Comparison of ENCODE assay signal across 27 mouse cellular contexts in genomic region chr5:139657959-139658602, GRCm38 (mm10).
DNase-seq lines count a peak whose midpoint lies in the region; ATAC-seq and TF ChIP-seq lines count a peak whose summit lies in the region.
"Had no signal": no experiment of that assay in that cellular context is flagged by ENCODE, and none has a peak within 500 bp of the region (broad histone marks: within the 10 kb centered on the region; RNA-seq: fewer than 3 reads in every experiment).

No protein-coding gene starts in this region.

- peaks cover 65% of the 10 kb centered on the region for H3K27me3 ChIP-seq in hindbrain, embryonic 13.5 days
- H3K27me3 ChIP-seq in hindbrain, embryonic 14.5 days (ENCODE audit: control insufficient read depth, insufficient read depth, low read length) = peaks cover 24% of the 10 kb centered on the region
- H3K27me3 ChIP-seq in kidney, embryonic 16.5 days (ENCODE audit: insufficient read depth, low read length) = peaks cover 28% of the 10 kb centered on the region
- peaks cover 49% of the 10 kb centered on the region for H3K27me3 ChIP-seq in neural tube, embryonic 13.5 days
- H3K27me3 ChIP-seq in intestine, postnatal 0 days (replicated peaks; ENCODE audit: control insufficient read depth, insufficient read depth, low read length) = peaks cover 24% of the 10 kb centered on the region; the same call in 1 of the 2 replicates

- WGBS in hindbrain, embryonic 13.5 days = 53% methylated on average over 10 of the region's 10 CpGs
- WGBS in hindbrain, embryonic 14.5 days = 60% methylated on average over 10 of the region's 10 CpGs
- WGBS in kidney, embryonic 16.5 days = 49% methylated on average over 10 of the region's 10 CpGs
- WGBS in neural tube, embryonic 13.5 days = 44% methylated on average over 10 of the region's 10 CpGs
- WGBS in intestine, postnatal 0 days = 23% methylated on average over 10 of the region's 10 CpGs

- no peak for DNase-seq in hindbrain, embryonic 14.5 days (ENCODE audit: low spot score)
- DNase-seq in kidney, adult 8-10 months = no peak
- DNase-seq in neural tube, embryonic 10.5 days (ENCODE audit: extremely low spot score, low spot score) = no peak
- DNase-seq: adrenal gland, postnatal 25 days; cerebellum, adult 11-12 months; cerebellum, adult 9-11 months; embryo, embryonic 11 days; gastrocnemius, postnatal 14 days; heart, postnatal 14 days; liver; lung, adult 2 months; lung, postnatal 10 days; retina, postnatal 1 day; right cerebral cortex, postnatal 14 days; thymus, adult 18-20 months; thymus, postnatal 25 days had no signal

- no peak for TF ChIP-seq CTCF in intestine, postnatal 0 days (IDR thresholded peaks at IDR 0.05; ENCODE audit: low read depth)

- no peak overlapping the region for H3K4me2 ChIP-seq in hindbrain, embryonic 13.5 days
- H3K4me2 ChIP-seq in hindbrain, embryonic 14.5 days (replicated peaks) = no peak overlapping the region
- peak overlapping the region; percentile 37 for H3K4me2 ChIP-seq in kidney, embryonic 16.5 days (replicated peaks; ENCODE audit: low read depth, low read length)
- no peak overlapping the region for H3K4me2 ChIP-seq in neural tube, embryonic 13.5 days
- 0 out of 2 replicates have a peak overlapping the region, but pooled peaks have one; percentile 21 for H3K4me2 ChIP-seq in intestine, postnatal 0 days (replicated peaks; ENCODE audit: low read depth)
- H3K4me2 ChIP-seq: embryonic facial prominence, embryonic 15.5 days; midbrain, embryonic 15.5 days; stomach, embryonic 15.5 days had no signal

- ATAC-seq in hindbrain, embryonic 13.5 days (ENCODE audit: low FRiP score) = no peak
- ATAC-seq in hindbrain, embryonic 14.5 days (ENCODE audit: low FRiP score) = no peak
- ATAC-seq in kidney, embryonic 16.5 days (ENCODE audit: low FRiP score, low TSS enrichment) = peak; percentile 92
- no peak for ATAC-seq in neural tube, embryonic 13.5 days (ENCODE audit: low read depth)
- no peak for ATAC-seq in intestine, postnatal 0 days
- ATAC-seq: CD4-positive, CD25-positive, alpha-beta regulatory T cell, adult 4 months; midbrain, embryonic 15.5 days had no signal

- peaks cover 21% of the 10 kb centered on the region for H3K4me1 ChIP-seq in hindbrain, embryonic 13.5 days (replicated peaks)
- peaks cover 14% of the 10 kb centered on the region for H3K4me1 ChIP-seq in hindbrain, embryonic 14.5 days (replicated peaks; ENCODE audit: control insufficient read depth, insufficient read depth, low read length)
- peaks cover 20% of the 10 kb centered on the region; the same call in 1 of the 2 replicates for H3K4me1 ChIP-seq in kidney, embryonic 16.5 days (ENCODE audit: insufficient read depth, low read length)
- H3K4me1 ChIP-seq in neural tube, embryonic 13.5 days (replicated peaks) = peaks cover 24% of the 10 kb centered on the region
- H3K4me1 ChIP-seq in intestine, postnatal 0 days (replicated peaks; ENCODE audit: control insufficient read depth, insufficient read depth, low read length) = no peaks in the 10 kb centered on the region

- no peak overlapping the region for H3K4me3 ChIP-seq in hindbrain, embryonic 13.5 days
- no peak overlapping the region for H3K4me3 ChIP-seq in hindbrain, embryonic 14.5 days (replicated peaks; ENCODE audit: low read length)
- H3K4me3 ChIP-seq in kidney, embryonic 16.5 days (ENCODE audit: low read length) = peak overlapping the region; percentile 24
- H3K4me3 ChIP-seq in neural tube, embryonic 13.5 days = no peak overlapping the region
- no peak overlapping the region for H3K4me3 ChIP-seq in intestine, postnatal 0 days (ENCODE audit: low read depth, low read length)
- H3K4me3 ChIP-seq: embryonic facial prominence, embryonic 15.5 days; midbrain, embryonic 15.5 days; stomach, embryonic 15.5 days had no signal

- peak overlapping the region; percentile 12; the same call in 1 of the 2 replicates for H3K27ac ChIP-seq in hindbrain, embryonic 13.5 days
- H3K27ac ChIP-seq in hindbrain, embryonic 14.5 days = no peak overlapping the region
- H3K27ac ChIP-seq in kidney, embryonic 16.5 days (ENCODE audit: low read length) = peak overlapping the region; percentile 75
- H3K27ac ChIP-seq in neural tube, embryonic 13.5 days (replicated peaks) = peak overlapping the region; percentile 62; the same call in 1 of the 2 replicates
- no peak overlapping the region for H3K27ac ChIP-seq in intestine, postnatal 0 days (ENCODE audit: low read depth, low read length)
- H3K27ac ChIP-seq: embryonic facial prominence, embryonic 15.5 days; liver, embryonic 14.5 days; macrophage; midbrain, embryonic 15.5 days; stomach, embryonic 15.5 days had no signal

- no peaks in the 10 kb centered on the region for H3K9me3 ChIP-seq in hindbrain, embryonic 13.5 days
- no peaks in the 10 kb centered on the region for H3K9me3 ChIP-seq in hindbrain, embryonic 14.5 days (ENCODE audit: control insufficient read depth, low read length)
- no peaks in the 10 kb centered on the region for H3K9me3 ChIP-seq in kidney, embryonic 16.5 days (ENCODE audit: low read length)
- no peaks in the 10 kb centered on the region for H3K9me3 ChIP-seq in neural tube, embryonic 13.5 days
- H3K9me3 ChIP-seq in intestine, postnatal 0 days (ENCODE audit: control insufficient read depth) = no peaks in the 10 kb centered on the region
- H3K9me3 ChIP-seq: embryonic facial prominence, embryonic 15.5 days; hindbrain, embryonic 10.5 days; midbrain, embryonic 15.5 days; stomach, embryonic 15.5 days had no signal

- H3K9ac ChIP-seq in hindbrain, embryonic 13.5 days = no peak overlapping the region
- no peak overlapping the region for H3K9ac ChIP-seq in hindbrain, embryonic 14.5 days
- peak overlapping the region; percentile 55; the same call in 1 of the 2 replicates for H3K9ac ChIP-seq in kidney, embryonic 16.5 days (replicated peaks; ENCODE audit: low read length)
- H3K9ac ChIP-seq in neural tube, embryonic 13.5 days = no peak overlapping the region
- H3K9ac ChIP-seq in intestine, postnatal 0 days (ENCODE audit: low read depth, low read length) = no peak overlapping the region
- H3K9ac ChIP-seq: embryonic facial prominence, embryonic 15.5 days; liver, embryonic 14.5 days; midbrain, embryonic 15.5 days; stomach, embryonic 15.5 days had no signal

- H3K36me3 ChIP-seq in hindbrain, embryonic 13.5 days = no peaks in the 10 kb centered on the region
- no peaks in the 10 kb centered on the region for H3K36me3 ChIP-seq in hindbrain, embryonic 14.5 days (replicated peaks; ENCODE audit: control insufficient read depth, insufficient read depth)
- H3K36me3 ChIP-seq in kidney, embryonic 16.5 days (ENCODE audit: insufficient read depth, low read length) = no peaks in the 10 kb centered on the region
- H3K36me3 ChIP-seq in neural tube, embryonic 13.5 days = no peaks in the 10 kb centered on the region
- no peaks in the 10 kb centered on the region for H3K36me3 ChIP-seq in intestine, postnatal 0 days (ENCODE audit: control insufficient read depth, insufficient read depth)
- H3K36me3 ChIP-seq: embryonic facial prominence, embryonic 15.5 days; hindbrain, embryonic 10.5 days; midbrain, embryonic 15.5 days; stomach, embryonic 15.5 days had no signal

Comparison
In these comparisons a context has a peak if more than half of its experiments do, and no peak if none do; other contexts are left out.
1. H3K27ac ChIP-seq: peak in hindbrain, embryonic 13.5 days (single experiment), kidney, embryonic 16.5 days (single experiment) and neural tube, embryonic 13.5 days (single experiment); none in hindbrain, embryonic 14.5 days (single experiment) and intestine, postnatal 0 days (single experiment).
2. H3K4me2 ChIP-seq: peak in kidney, embryonic 16.5 days (single experiment) and intestine, postnatal 0 days (single experiment); none in hindbrain, embryonic 13.5 days (single experiment), hindbrain, embryonic 14.5 days (single experiment) and neural tube, embryonic 13.5 days (single experiment).